Mouse (Mus musculus) liver, embryonic 12.5 days (tissue): ENCODE data around the gene Depdc1b. TPM values are rescaled to one million over a fixed set of nuclear protein-coding genes. Genes with fewer than 3 reads are reported as not detected.
A peak's percentile ranks its signal among the peaks of the same experiment; 100 is the strongest.

Experiments
- ATAC-seq: fragments of 200-750 bp; cut with Nextera tagmentation; 2 replicates; pipeline ENCODE4 v1.8.0; 2017; ENCODE audit warnings: moderate number of reproducible peaks, mild to moderate bottlenecking, moderate library complexity
- H3K27ac ChIP-seq: fragments of 300-500 bp; sonication (generic); 2 replicates; pipeline ENCODE4 v1.5.1; 2016; ENCODE audit warnings: mild to moderate bottlenecking
- H3K27me3 ChIP-seq: fragments of 300-500 bp; sonication (generic); replicated peaks from 2 replicates; pipeline ENCODE4 v1.6.1; 2016; ENCODE audit warnings: mild to moderate bottlenecking, moderate library complexity
- H3K36me3 ChIP-seq: fragments of 300-500 bp; sonication (generic); 2 replicates; pipeline ENCODE4 v1.6.1; 2016; ENCODE audit warnings: mild to moderate bottlenecking, moderate library complexity
- H3K4me1 ChIP-seq: fragments of 300-500 bp; sonication (generic); 2 replicates; pipeline ENCODE4 v1.6.1; 2016
- H3K4me2 ChIP-seq: fragments of 300-500 bp; sonication (generic); 2 replicates; pipeline ENCODE4 v1.6.1; 2016; ENCODE audit warnings: mild to moderate bottlenecking, moderate library complexity
- H3K4me3 ChIP-seq: fragments of 300-500 bp; sonication (generic); 2 replicates; pipeline ENCODE4 v1.5.1; 2016; ENCODE audit warnings: mild to moderate bottlenecking, moderate library complexity
- H3K9ac ChIP-seq: fragments of 300-500 bp; sonication (generic); 2 replicates; pipeline ENCODE4 v1.6.1; 2016; ENCODE audit warnings: mild to moderate bottlenecking, moderate library complexity
- H3K9me3 ChIP-seq: fragments of 300-500 bp; sonication (generic); replicated peaks from 2 replicates; pipeline ENCODE4 v1.6.1; 2016; ENCODE audit warnings: mild to moderate bottlenecking, moderate library complexity
- WGBS: fragments of 180-500 bp; shearing (Covaris S2); methylation state at CpG from one replicate; pipeline ENCODE4 v1.1.7; 2016; ENCODE audit not compliant: insufficient replicate concordance; 5-methylcytosine and 5-hydroxymethylcytosine counted together
- polyA plus RNA-seq: library from polyadenylated mRNA; unstranded; fragments of >200 nt; fragmentation: Nextera tagmentation; extraction: Ambion mirVana; gene quantifications from 2 replicates; pipeline ENCODE4 v1.2.1, GENCODE M21; 2016

The Depdc1b gene
- 13.4 and 14.4 TPM in 2 replicates for polyA plus RNA-seq

DNA sequence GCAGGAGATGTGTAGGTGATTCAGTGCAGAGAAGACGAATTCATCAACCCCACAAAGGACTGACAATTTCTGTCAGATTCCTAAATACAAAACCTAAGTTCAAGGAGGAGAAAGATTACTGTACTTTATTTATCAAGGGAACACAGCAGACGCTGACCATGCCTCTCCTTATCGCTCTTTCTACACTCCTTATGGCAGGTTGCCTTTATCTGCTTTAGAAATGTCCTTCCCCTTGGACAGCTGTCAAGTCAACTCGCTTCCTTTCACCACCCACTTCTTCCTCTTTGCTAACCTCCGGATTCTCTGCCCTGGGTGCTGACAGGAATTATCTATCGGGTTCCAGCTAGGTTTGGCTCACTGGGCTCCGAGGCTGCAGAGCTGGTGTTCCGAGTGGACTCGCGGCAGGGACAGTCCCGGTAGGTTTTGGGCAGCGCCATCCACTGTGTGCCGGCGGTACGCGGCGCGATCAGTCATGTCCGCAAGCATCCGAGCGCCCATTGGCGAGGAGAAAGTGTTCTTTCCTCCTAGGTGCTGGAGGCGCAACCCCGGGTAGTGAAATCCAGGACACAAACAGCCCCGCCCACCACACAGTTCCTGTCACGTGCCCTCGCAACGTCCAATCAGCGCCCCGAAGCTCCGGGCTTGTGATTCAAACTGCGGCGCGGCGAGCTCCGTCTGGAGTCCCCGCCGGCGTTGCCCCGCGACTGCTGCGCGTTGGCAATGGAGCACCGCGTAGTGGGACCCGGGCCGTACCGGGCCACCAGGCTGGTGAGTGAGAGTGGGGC, at the start of gene Depdc1b:
Depdc1b (plus strand) TSS at position 631 of the 785 bp plus-strand sequence.
- no peaks in the 10 kb centered on the region for H3K9me3 ChIP-seq
- peaks cover 13% of the 10 kb centered on the region for H3K36me3 ChIP-seq
- H3K4me2 ChIP-seq, result peak within 1 kb of the TSS; percentile 89
- peak; percentile 92 for ATAC-seq
- peak within 1 kb of the TSS; percentile 94 for H3K4me3 ChIP-seq
- peak within 1 kb of the TSS; percentile 99 for H3K27ac ChIP-seq
- peaks cover 43% of the 10 kb centered on the region for H3K4me1 ChIP-seq
- peak within 1 kb of the TSS; percentile 94 for H3K9ac ChIP-seq
- H3K27me3 ChIP-seq, result no peaks in the 10 kb centered on the region; the same call in 1 of the 2 replicates
- WGBS, result under 1% methylated on average over 48 of the region's 48 CpGs

- Histone ChIP-seq H3K9ac (no peak overlapping the region), H3K27me3 (no peaks in the 10 kb centered on the region), H3K4me3 (no peak overlapping the region), H3K4me1 (peaks cover 10% of the 10 kb centered on the region; the same call in 1 of the 2 replicates), H3K27ac (no peak overlapping the region), H3K36me3 (no peaks in the 10 kb centered on the region), H3K9me3 (no peaks in the 10 kb centered on the region), H3K4me2 (no peak overlapping the region)
- no peak for ATAC-seq
- 31% methylated on average over 9 of the region's 9 CpGs for WGBS
These were observed 48.1 kb upstream of the Depdc1b start for GRCm38 (mm10) chr13:108267841-108268634.

GRCm38 (mm10) chr13:108271458-108272148, 44.5 kb upstream of the Depdc1b start:
- no peaks in the 10 kb centered on the region for H3K27me3 ChIP-seq
- H3K4me1 ChIP-seq, result peaks cover 10% of the 10 kb centered on the region; the same call in 1 of the 2 replicates
- WGBS, result 34% methylated on average over 7 of the region's 7 CpGs
- H3K4me2 ChIP-seq, result no peak overlapping the region
- H3K9me3 ChIP-seq, result no peaks in the 10 kb centered on the region
- no peak overlapping the region for H3K9ac ChIP-seq
- H3K4me3 ChIP-seq, result no peak overlapping the region
- no peak overlapping the region for H3K27ac ChIP-seq
- H3K36me3 ChIP-seq, result no peaks in the 10 kb centered on the region
- no peak for ATAC-seq

DNA sequence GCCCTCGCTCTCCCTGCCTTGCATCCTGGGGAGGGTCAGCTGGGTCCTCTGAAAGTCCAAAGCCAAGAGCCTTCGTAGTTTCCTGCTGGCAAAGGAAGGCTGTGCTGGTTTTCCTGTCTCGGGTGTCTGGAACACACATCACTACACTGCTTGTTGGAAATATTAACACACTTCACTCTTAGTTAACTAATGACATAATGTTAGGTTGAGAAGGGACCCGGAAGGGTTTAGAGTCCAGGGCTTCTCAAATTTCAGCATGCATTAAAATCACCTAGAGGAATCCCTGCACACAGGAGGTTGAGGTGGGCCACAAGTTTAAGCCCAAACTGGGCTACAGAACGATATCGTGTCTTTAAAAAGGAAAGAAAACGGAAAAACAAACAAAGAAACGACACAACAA, 43.8 kb upstream of the Depdc1b start:
- 68% methylated on average over 8 of the region's 8 CpGs for WGBS
- no peak for ATAC-seq

GRCm38 (mm10) chr13:108273034-108273433, 43.1 kb upstream of the Depdc1b start:
- Histone ChIP-seq H3K36me3 (no peaks in the 10 kb centered on the region), H3K9me3 (no peaks in the 10 kb centered on the region), H3K4me2 (no peak overlapping the region), H3K9ac (no peak overlapping the region), H3K27ac (no peak overlapping the region), H3K4me3 (no peak overlapping the region), H3K27me3 (no peaks in the 10 kb centered on the region), H3K4me1 (peaks cover 4% of the 10 kb centered on the region; the same call in 1 of the 2 replicates)
- 64% methylated on average over 15 of the region's 15 CpGs for WGBS
- no peak for ATAC-seq

More for the DNA sequence above, 43.8 kb upstream of the Depdc1b start:
- H3K9ac ChIP-seq, result no peak overlapping the region
- peaks cover 10% of the 10 kb centered on the region; the same call in 1 of the 2 replicates for H3K4me1 ChIP-seq
- H3K27me3 ChIP-seq, result no peaks in the 10 kb centered on the region
- H3K9me3 ChIP-seq, result no peaks in the 10 kb centered on the region
- no peak overlapping the region for H3K4me2 ChIP-seq
- H3K4me3 ChIP-seq, result no peak overlapping the region
- no peak overlapping the region for H3K27ac ChIP-seq
- no peaks in the 10 kb centered on the region for H3K36me3 ChIP-seq

DNA sequence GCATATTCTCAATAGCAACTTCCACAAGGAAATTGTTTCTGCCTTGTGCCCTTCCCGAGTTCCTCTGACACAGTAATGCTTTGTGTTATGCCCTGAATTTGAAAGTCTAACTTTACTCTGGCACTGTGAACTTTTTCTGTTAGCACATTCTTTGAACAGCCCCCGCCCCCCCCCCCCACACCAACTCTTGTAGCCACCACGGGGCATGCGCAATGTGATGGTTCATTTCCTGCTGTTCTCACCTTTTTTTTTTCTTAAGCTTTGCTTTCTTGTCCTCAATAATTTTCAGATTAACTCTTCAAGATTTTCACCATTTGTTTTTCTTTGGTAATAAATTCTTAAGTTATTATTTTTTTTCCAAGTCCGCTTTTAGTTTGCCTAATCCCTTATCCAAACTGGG, 42.7 kb upstream of the Depdc1b start:
- no peak overlapping the region for H3K4me3 ChIP-seq
- H3K9me3 ChIP-seq, result no peaks in the 10 kb centered on the region
- H3K4me2 ChIP-seq, result no peak overlapping the region
- no peaks in the 10 kb centered on the region for H3K36me3 ChIP-seq
- no peak for ATAC-seq
- no peaks in the 10 kb centered on the region for H3K27me3 ChIP-seq
- no peak overlapping the region for H3K27ac ChIP-seq
- 60% methylated on average over 5 of the region's 5 CpGs for WGBS
- H3K9ac ChIP-seq, result no peak overlapping the region
- 0 out of 2 replicates have a peak, but pooled peaks cover 3% of the 10 kb centered on the region for H3K4me1 ChIP-seq

DNA sequence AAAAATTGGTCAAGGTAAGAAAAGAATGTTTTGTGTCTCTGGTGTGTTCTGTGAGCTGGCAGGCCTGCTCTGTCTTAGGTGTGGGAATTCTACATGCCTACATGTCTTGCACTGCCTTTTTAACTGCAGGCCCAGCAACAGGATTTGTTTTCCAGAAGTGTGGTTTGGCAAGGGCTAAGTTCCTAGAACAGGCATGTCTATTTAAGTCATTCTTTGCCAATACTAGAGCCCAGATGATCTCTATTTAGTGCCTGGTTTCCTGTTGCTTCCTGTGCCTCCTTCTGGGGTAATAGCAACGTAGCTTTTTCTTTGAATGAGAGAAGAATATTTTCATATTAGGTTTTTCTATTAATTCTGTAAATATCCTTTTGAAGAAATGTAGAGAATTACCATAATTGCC, 39.6 kb upstream of the Depdc1b start:
- Histone ChIP-seq H3K36me3 (no peaks in the 10 kb centered on the region), H3K27ac (no peak overlapping the region), H3K4me3 (no peak overlapping the region), H3K9ac (no peak overlapping the region), H3K27me3 (no peaks in the 10 kb centered on the region), H3K4me1 (0 out of 2 replicates have a peak, but pooled peaks cover 3% of the 10 kb centered on the region), H3K9me3 (no peaks in the 10 kb centered on the region), H3K4me2 (no peak overlapping the region)
- WGBS, result 30% methylated on average over 1 of the region's 1 CpGs
- ATAC-seq, result no peak

- H3K9ac ChIP-seq, result no peak overlapping the region
- WGBS, result 72% methylated on average over 7 of the region's 7 CpGs
These were observed 38.8 kb upstream of the Depdc1b start for GRCm38 (mm10) chr13:108277320-108277719.

DNA sequence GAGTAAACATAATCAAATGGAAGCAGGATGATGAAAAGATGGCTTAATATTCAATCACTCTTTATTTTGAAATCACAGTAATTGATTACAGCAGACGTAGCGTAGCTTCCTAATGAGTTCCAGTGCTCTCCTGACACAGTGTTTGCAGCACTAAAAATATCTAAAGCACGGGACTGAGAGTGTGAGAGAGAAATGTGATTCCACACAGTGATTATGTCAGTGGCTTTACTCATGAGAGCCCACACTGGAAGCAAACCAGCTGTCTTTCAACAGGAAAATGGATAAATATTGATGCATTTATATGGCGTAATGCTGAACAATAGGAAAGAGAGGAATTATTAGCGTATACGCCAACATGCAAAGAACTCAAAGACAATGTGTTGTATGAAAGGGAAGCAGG, 37.5 kb upstream of the Depdc1b start:
- H3K4me1 ChIP-seq, result no peaks in the 10 kb centered on the region
- no peak overlapping the region for H3K4me3 ChIP-seq
- H3K4me2 ChIP-seq, result no peak overlapping the region
- ATAC-seq, result no peak
- H3K36me3 ChIP-seq, result no peaks in the 10 kb centered on the region
- no peak overlapping the region for H3K27ac ChIP-seq
- no peaks in the 10 kb centered on the region for H3K27me3 ChIP-seq
- H3K9ac ChIP-seq, result no peak overlapping the region
- H3K9me3 ChIP-seq, result no peaks in the 10 kb centered on the region
- 73% methylated on average over 6 of the region's 6 CpGs for WGBS

More at GRCm38 (mm10) chr13:108277320-108277719, 38.8 kb upstream of the Depdc1b start:
- Histone ChIP-seq H3K4me2 (no peak overlapping the region), H3K27me3 (no peaks in the 10 kb centered on the region), H3K4me3 (no peak overlapping the region), H3K9me3 (no peaks in the 10 kb centered on the region), H3K27ac (no peak overlapping the region), H3K36me3 (no peaks in the 10 kb centered on the region), H3K4me1 (no peaks in the 10 kb centered on the region)
- ATAC-seq, result no peak

DNA sequence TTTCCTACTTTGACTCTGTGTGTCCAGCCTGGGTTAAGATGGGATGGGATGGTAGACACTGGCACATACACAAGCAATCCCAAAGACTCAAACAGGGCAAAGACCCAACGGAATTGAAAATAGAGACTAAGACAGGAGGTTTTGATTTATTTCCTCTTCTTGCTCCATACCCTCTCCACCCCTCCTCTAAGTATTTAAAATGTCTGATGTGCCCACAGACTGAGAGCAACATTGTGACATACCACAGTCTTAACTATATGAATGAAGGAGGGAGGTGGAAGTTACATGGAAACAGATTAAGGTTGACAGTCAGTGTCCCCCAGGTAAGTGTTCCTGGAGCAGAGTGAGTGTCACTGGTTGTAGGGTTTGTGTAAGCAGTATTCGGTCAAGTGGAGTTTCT, 31.8 kb upstream of the Depdc1b start:
- H3K27me3 ChIP-seq, result no peaks in the 10 kb centered on the region
- no peaks in the 10 kb centered on the region for H3K4me1 ChIP-seq
- no peak for ATAC-seq
- no peak overlapping the region for H3K4me2 ChIP-seq
- H3K36me3 ChIP-seq, result no peaks in the 10 kb centered on the region
- H3K27ac ChIP-seq, result no peak overlapping the region
- H3K9ac ChIP-seq, result no peak overlapping the region
- H3K9me3 ChIP-seq, result no peaks in the 10 kb centered on the region
- H3K4me3 ChIP-seq, result no peak overlapping the region
- WGBS, result 77% methylated on average over 2 of the region's 2 CpGs

DNA sequence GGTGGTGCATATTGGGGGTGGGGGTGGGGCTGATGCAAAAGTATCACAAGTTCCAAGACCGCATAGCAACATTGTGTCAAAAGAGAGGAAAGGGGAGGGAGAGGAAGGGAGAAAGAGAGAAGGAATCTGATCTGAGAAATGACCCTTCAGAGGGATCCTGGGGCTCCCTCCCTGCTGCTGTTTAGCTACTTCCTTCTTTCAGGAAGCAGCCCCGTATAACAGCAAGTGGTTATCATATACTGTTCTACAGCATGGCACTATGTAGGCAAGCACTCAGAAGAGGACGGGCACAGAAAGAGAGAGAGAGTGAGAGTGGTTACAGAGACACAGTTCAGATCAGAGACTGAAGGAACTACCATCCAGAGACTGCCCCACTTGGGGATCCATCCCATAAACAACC, 28.2 kb upstream of the Depdc1b start:
- no peak overlapping the region for H3K27ac ChIP-seq
- WGBS, result 20% methylated on average over 3 of the region's 3 CpGs

More for the DNA sequence above, 28.2 kb upstream of the Depdc1b start:
- no peak overlapping the region for H3K4me2 ChIP-seq
- H3K4me3 ChIP-seq, result no peak overlapping the region
- peaks cover 9% of the 10 kb centered on the region for H3K4me1 ChIP-seq
- peaks cover 7% of the 10 kb centered on the region; the same call in 1 of the 2 replicates for H3K27me3 ChIP-seq
- H3K9ac ChIP-seq, result no peak overlapping the region
- H3K36me3 ChIP-seq, result no peaks in the 10 kb centered on the region
- no peak for ATAC-seq
- H3K9me3 ChIP-seq, result no peaks in the 10 kb centered on the region
